Mouse (Mus musculus): ENCODE data around the gene Tnrc6c. TPM values are rescaled to one million over a fixed set of nuclear protein-coding genes. Genes with fewer than 3 reads are reported as not detected.

The Tnrc6c gene
- polyA plus RNA-seq, 1 experiment from 2014 or later, result 12.6 TPM

GRCm38 (mm10) chr11:117800038-117800437 lies 145.9 kb downstream of the Tnrc6c start:
- Histone ChIP-seq H3K4me2 (ENCODE audit: low read length) (no peak overlapping the region), H3K4me3 (ENCODE audit: low read depth, low read length) (no peak overlapping the region), H3K4me1 (replicated peaks; ENCODE audit: control insufficient read depth, insufficient read depth, low read length) (peaks cover 19% of the 10 kb centered on the region), H3K9me3 (ENCODE audit: control insufficient read depth, low read length) (no peaks in the 10 kb centered on the region), H3K36me3 (ENCODE audit: control insufficient read depth, insufficient read depth, low read length) (no peaks in the 10 kb centered on the region), H3K27ac (ENCODE audit: low read depth) (no peak overlapping the region), H3K27me3 (replicated peaks; ENCODE audit: control insufficient read depth, insufficient read depth, low read length) (no peaks in the 10 kb centered on the region), H3K9ac (ENCODE audit: low read length) (no peak overlapping the region)
- 90% methylated on average over 7 of the region's 7 CpGs for WGBS
- DNase-seq (ENCODE audit: low spot score), result no peak
- no peak for ATAC-seq (replicated peaks; ENCODE audit: low FRiP score, low TSS enrichment, low read depth)

- H3K4me2 ChIP-seq (ENCODE audit: low read length), result no peak overlapping the region
- no peak overlapping the region for H3K9ac ChIP-seq (ENCODE audit: low read length)
- H3K36me3 ChIP-seq (ENCODE audit: control insufficient read depth, insufficient read depth, low read length), result no peaks in the 10 kb centered on the region
- ATAC-seq (replicated peaks; ENCODE audit: low FRiP score, low TSS enrichment, low read depth) (no peak), DNase-seq (ENCODE audit: low spot score) (no peak)
- no peaks in the 10 kb centered on the region for H3K27me3 ChIP-seq (replicated peaks; ENCODE audit: control insufficient read depth, insufficient read depth, low read length)
- no peaks in the 10 kb centered on the region for H3K9me3 ChIP-seq (ENCODE audit: control insufficient read depth, low read length)
- H3K4me3 ChIP-seq (ENCODE audit: low read depth, low read length), result no peak overlapping the region
- no peak overlapping the region for H3K27ac ChIP-seq (ENCODE audit: low read depth)
- peaks cover 19% of the 10 kb centered on the region for H3K4me1 ChIP-seq (replicated peaks; ENCODE audit: control insufficient read depth, insufficient read depth, low read length)
- WGBS, result 66% methylated on average over 7 of the region's 7 CpGs
These were observed 147.6 kb downstream of the Tnrc6c start for GRCm38 (mm10) chr11:117801650-117802049.

- Histone ChIP-seq H3K36me3 (ENCODE audit: control insufficient read depth, insufficient read depth, low read length) (no peaks in the 10 kb centered on the region), H3K27me3 (replicated peaks; ENCODE audit: control insufficient read depth, insufficient read depth, low read length) (no peaks in the 10 kb centered on the region), H3K4me3 (ENCODE audit: low read depth, low read length) (no peak overlapping the region), H3K9me3 (ENCODE audit: control insufficient read depth, low read length) (no peaks in the 10 kb centered on the region), H3K4me2 (ENCODE audit: low read length) (no peak overlapping the region), H3K27ac (ENCODE audit: low read depth) (no peak overlapping the region), H3K4me1 (replicated peaks; ENCODE audit: control insufficient read depth, insufficient read depth, low read length) (peaks cover 9% of the 10 kb centered on the region), H3K9ac (ENCODE audit: low read length) (no peak overlapping the region)
- DNase-seq (ENCODE audit: low spot score) (no peak), ATAC-seq (replicated peaks; ENCODE audit: low FRiP score, low TSS enrichment, low read depth) (no peak)
- WGBS, result 78% methylated on average over 3 of the region's 3 CpGs
These were observed 149.1 kb downstream of the Tnrc6c start for GRCm38 (mm10) chr11:117803166-117803688.

- Histone ChIP-seq H3K9me3 (ENCODE audit: control insufficient read depth, low read length) (no peaks in the 10 kb centered on the region), H3K9ac (ENCODE audit: low read length) (no peak overlapping the region), H3K4me2 (ENCODE audit: low read length) (no peak overlapping the region), H3K27me3 (replicated peaks; ENCODE audit: control insufficient read depth, insufficient read depth, low read length) (no peaks in the 10 kb centered on the region), H3K36me3 (ENCODE audit: control insufficient read depth, insufficient read depth, low read length) (no peaks in the 10 kb centered on the region), H3K4me1 (replicated peaks; ENCODE audit: control insufficient read depth, insufficient read depth, low read length) (peaks cover 7% of the 10 kb centered on the region), H3K4me3 (ENCODE audit: low read depth, low read length) (no peak overlapping the region), H3K27ac (ENCODE audit: low read depth) (no peak overlapping the region)
- DNase-seq (ENCODE audit: low spot score) (no peak), ATAC-seq (replicated peaks; ENCODE audit: low FRiP score, low TSS enrichment, low read depth) (no peak)
- 92% methylated on average over 6 of the region's 6 CpGs for WGBS
These were observed 152.7 kb downstream of the Tnrc6c start for GRCm38 (mm10) chr11:117806781-117807180.

- Histone ChIP-seq H3K27ac (ENCODE audit: low read depth) (peak within 1 kb of the TSS; percentile 70), H3K9me3 (ENCODE audit: control insufficient read depth, low read length) (no peaks in the 10 kb centered on the region), H3K4me2 (ENCODE audit: low read length) (peak within 1 kb of the TSS; percentile 99), H3K4me3 (ENCODE audit: low read depth, low read length) (peak within 1 kb of the TSS; percentile 77), H3K36me3 (ENCODE audit: control insufficient read depth, insufficient read depth, low read length) (peaks cover 25% of the 10 kb centered on the region), H3K4me1 (replicated peaks; ENCODE audit: control insufficient read depth, insufficient read depth, low read length) (peaks cover 7% of the 10 kb centered on the region), H3K9ac (ENCODE audit: low read length) (peak within 1 kb of the TSS; percentile 77), H3K27me3 (replicated peaks; ENCODE audit: control insufficient read depth, insufficient read depth, low read length) (no peaks in the 10 kb centered on the region)
- peak; percentile 71 for ATAC-seq (replicated peaks; ENCODE audit: low FRiP score, low TSS enrichment, low read depth)
- peak; percentile 86 for DNase-seq (ENCODE audit: low spot score)
- 2% methylated on average over 65 of the region's 75 CpGs for WGBS
These were observed 155.6 kb downstream of the Tnrc6c start, which contains the start of the genes Gm20708 and Syngr2 for GRCm38 (mm10) chr11:117809407-117810311. Gene Gm20708 (plus strand): TSS chr11:117809668. Gene Syngr2 (plus strand): TSS chr11:117809668.

GRCm38 (mm10) chr11:117810401-117811046 lies 156.4 kb downstream of the Tnrc6c start:
- Histone ChIP-seq H3K36me3 (ENCODE audit: control insufficient read depth, insufficient read depth, low read length) (peaks cover 34% of the 10 kb centered on the region), H3K4me3 (ENCODE audit: low read depth, low read length) (peak overlapping the region; percentile 77), H3K9ac (ENCODE audit: low read length) (peak overlapping the region; percentile 77), H3K27me3 (replicated peaks; ENCODE audit: control insufficient read depth, insufficient read depth, low read length) (no peaks in the 10 kb centered on the region), H3K27ac (ENCODE audit: low read depth) (peak overlapping the region; percentile 70), H3K9me3 (ENCODE audit: control insufficient read depth, low read length) (no peaks in the 10 kb centered on the region), H3K4me2 (ENCODE audit: low read length) (peak overlapping the region; percentile 99), H3K4me1 (replicated peaks; ENCODE audit: control insufficient read depth, insufficient read depth, low read length) (peaks cover 7% of the 10 kb centered on the region)
- WGBS, result under 1% methylated on average over 21 of the region's 21 CpGs
- DNase-seq (ENCODE audit: low spot score) (peak; percentile 87), ATAC-seq (replicated peaks; ENCODE audit: low FRiP score, low TSS enrichment, low read depth) (peak; percentile 81)

Other genes with a start within 250 kb of the Tnrc6c start
- gene Gm11733, start 169.9 kb upstream of the Tnrc6c start, polyA plus RNA-seq (2014; fragmentation: Nextera tagmentation; extraction: Ambion mirVana), result 0.12 TPM in 1 of 2 replicates, not detected in the other
- 3.8 and 5.2 TPM in 2 replicates for gene Tmc8, start 127.8 kb downstream of the Tnrc6c start, polyA plus RNA-seq (2014; fragmentation: Nextera tagmentation; extraction: Ambion mirVana)
- 20.7 and 26.1 TPM in 2 replicates for gene Tmc6, start 127.9 kb downstream of the Tnrc6c start, polyA plus RNA-seq (2014; fragmentation: Nextera tagmentation; extraction: Ambion mirVana)
- gene 6030468B19Rik, start 143.4 kb downstream of the Tnrc6c start, polyA plus RNA-seq (2014; fragmentation: Nextera tagmentation; extraction: Ambion mirVana), result 0.28 TPM in 2 replicates
- gene Gm20708, start 155.4 kb downstream of the Tnrc6c start, polyA plus RNA-seq (2014; fragmentation: Nextera tagmentation; extraction: Ambion mirVana), result 0.83 TPM in 1 of 2 replicates, not detected in the other
- gene Syngr2, start 155.4 kb downstream of the Tnrc6c start, polyA plus RNA-seq (2014; fragmentation: Nextera tagmentation; extraction: Ambion mirVana), result 145 TPM in 2 replicates
- 6.6 and 7.0 TPM in 2 replicates for gene Afmid, start 171.6 kb downstream of the Tnrc6c start, polyA plus RNA-seq (2014; fragmentation: Nextera tagmentation; extraction: Ambion mirVana)
- 159 and 163 TPM in 2 replicates for gene Tk1, start 171.8 kb downstream of the Tnrc6c start, polyA plus RNA-seq (2014; fragmentation: Nextera tagmentation; extraction: Ambion mirVana)
- gene Birc5, start 195.0 kb downstream of the Tnrc6c start, polyA plus RNA-seq (2014; fragmentation: Nextera tagmentation; extraction: Ambion mirVana), result 337 and 340 TPM in 2 replicates
- not detected in 2 replicates for gene Tmem235, start 206.5 kb downstream of the Tnrc6c start, polyA plus RNA-seq (2014; fragmentation: Nextera tagmentation; extraction: Ambion mirVana)
- gene Tha1, start 219.2 kb downstream of the Tnrc6c start, polyA plus RNA-seq (2014; fragmentation: Nextera tagmentation; extraction: Ambion mirVana), result 4.5 and 5.1 TPM in 2 replicates

All from intestine, embryonic 14.5 days (tissue).